In the genomic region with DNA sequence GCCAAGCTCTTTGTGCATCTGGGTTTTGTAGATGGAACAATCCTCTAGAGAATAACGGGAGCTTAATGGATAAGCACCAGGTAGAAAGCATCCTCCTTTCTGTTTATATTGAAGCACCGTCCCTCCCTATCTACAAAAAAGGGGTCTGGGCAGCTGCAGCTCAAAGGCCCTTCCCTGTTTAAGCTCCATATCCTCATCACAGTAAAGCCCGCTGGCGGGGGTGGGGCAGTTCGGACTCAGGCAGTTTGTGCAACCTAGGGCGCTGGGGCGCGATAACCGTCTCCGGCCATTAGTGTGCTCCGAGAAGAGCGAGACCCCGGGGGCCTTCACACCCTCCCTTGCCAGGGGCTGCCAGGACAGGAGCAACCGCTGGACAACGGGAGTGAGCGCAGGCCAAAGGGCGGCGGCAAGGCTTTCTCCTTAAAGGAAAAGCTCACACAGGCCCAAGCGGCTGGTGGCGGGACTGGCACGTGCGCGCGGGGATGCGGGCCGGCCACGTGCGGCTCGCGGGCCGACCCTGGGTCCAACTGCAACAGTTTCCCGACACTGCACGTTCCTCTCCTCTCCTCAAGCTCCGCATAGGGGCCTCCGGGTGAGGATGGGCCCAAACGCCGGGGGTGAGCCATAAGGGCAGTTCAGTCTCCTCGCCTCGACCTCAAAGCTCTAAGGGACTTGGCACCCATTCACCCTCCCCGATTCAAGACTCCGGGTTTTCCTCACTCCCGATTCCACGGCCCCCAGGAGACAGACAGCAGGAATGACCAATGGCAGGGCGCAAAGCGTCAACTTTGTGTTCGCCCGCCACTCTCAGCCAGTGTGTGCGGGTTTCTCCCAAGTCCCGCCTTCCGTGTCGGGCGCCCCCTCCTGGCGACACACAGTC, we compare ENCODE assay signal across 8 mouse cellular contexts. TPM values are rescaled to one million over a fixed set of nuclear protein-coding genes. Genes with fewer than 3 reads are reported as not detected.
DNase-seq lines count a peak whose midpoint lies in the region; ATAC-seq lines count a peak whose summit lies in the region.

No protein-coding gene starts in this region.

- H3K27me3 ChIP-seq in forebrain, embryonic 14.5 days (replicated peaks; ENCODE audit: control insufficient read depth, insufficient read depth, low read length), result no peaks in the 10 kb centered on the region

- peak overlapping the region; percentile 96 for H3K4me2 ChIP-seq in forebrain, embryonic 14.5 days (ENCODE audit: low read length)

- no peaks in the 10 kb centered on the region for H3K9me3 ChIP-seq in forebrain, embryonic 14.5 days (replicated peaks; ENCODE audit: control insufficient read depth, low read length)

- peak overlapping the region; percentile 100 for H3K27ac ChIP-seq in forebrain, embryonic 14.5 days (ENCODE audit: low read depth, low read length)

- H3K4me3 ChIP-seq in forebrain, embryonic 14.5 days (ENCODE audit: low read depth, low read length), result peak overlapping the region; percentile 100

- ATAC-seq in forebrain, embryonic 14.5 days, result peak; percentile 75
- ATAC-seq in neutrophil, adult 5-6 weeks (ENCODE audit: extremely low read depth, insufficient number of reproducible peaks, low FRiP score, poor library complexity, severe bottlenecking), result peak; percentile 70

- H3K9ac ChIP-seq in forebrain, embryonic 14.5 days (ENCODE audit: low read length), result peak overlapping the region; percentile 93

- H3K4me1 ChIP-seq in forebrain, embryonic 14.5 days (ENCODE audit: control insufficient read depth, insufficient read depth, low read length), result peaks cover 17% of the 10 kb centered on the region

- WGBS in forebrain, embryonic 14.5 days, result 1% methylated on average over 53 of the region's 53 CpGs

- peak; percentile 100 for DNase-seq in ES-CJ7 (ENCODE audit: low read depth, low spot score)
- peak; percentile 100 for DNase-seq in cerebellum, adult 11 months
- DNase-seq in forebrain, embryonic 14.5 days (ENCODE audit: low spot score), result peak; percentile 100
- peak; percentile 99 to 100 for DNase-seq in heart, postnatal 14 days
- peak; percentile 100 for DNase-seq in layer of hippocampus, adult 11-12 months (ENCODE audit: low spot score)
- peak; percentile 100 for DNase-seq in lung, adult 18-20 months
- DNase-seq in thymus, adult 18-20 months, result peak; percentile 97 to 100

- intact Hi-C loops in heart, postnatal 14 days (cut with DNase I), result loop anchor here (1.0 to 5.0 kb wide), 3 partner anchors 19 to 53 kb away; no protein-coding TSS in a partner anchor

- peaks cover 16% of the 10 kb centered on the region for H3K36me3 ChIP-seq in forebrain, embryonic 14.5 days (ENCODE audit: control insufficient read depth, insufficient read depth, low read length)

RNA-seq across cellular contexts. Expression of gene Ptma, which starts 1.7 kb away (rescaled TPM):
- polyA plus RNA-seq in forebrain, embryonic 14.5 days (2014; fragmentation: Nextera tagmentation; extraction: Ambion mirVana), result 2,309 and 2,480 TPM in 2 replicates
- total RNA-seq in heart, postnatal 14 days (2021), result 100 to 1,000 TPM; 290 to 401 TPM
- total RNA-seq in neutrophil, adult 5-6 weeks (2017), result 1,253 and 1,399 TPM in 2 replicates

RNA-seq across cellular contexts. Expression of gene Pde6d, which starts 57.6 kb away (rescaled TPM):
- 78.1 and 86.3 TPM in 2 replicates for polyA plus RNA-seq in forebrain, embryonic 14.5 days (2014; fragmentation: Nextera tagmentation; extraction: Ambion mirVana)
- 10 to 100 TPM; 40.3 to 44.5 TPM for total RNA-seq in heart, postnatal 14 days (2021)
- total RNA-seq in neutrophil, adult 5-6 weeks (2017), result 5.1 and 8.0 TPM in 2 replicates

RNA-seq across cellular contexts. Expression of gene Cops7b, which starts 57.8 kb away (rescaled TPM):
- 61.7 and 65.4 TPM in 2 replicates for polyA plus RNA-seq in forebrain, embryonic 14.5 days (2014; fragmentation: Nextera tagmentation; extraction: Ambion mirVana)
- 10 to 100 TPM; 10.8 to 11.5 TPM for total RNA-seq in heart, postnatal 14 days (2021)
- total RNA-seq in neutrophil, adult 5-6 weeks (2017), result 8.6 and 9.9 TPM in 2 replicates

Comparison
In these comparisons a context has a peak if more than half of its experiments do, and no peak if none do; other contexts are left out.
1. Peak in every context shown above with its lines: DNase-seq, ATAC-seq, H3K4me3 ChIP-seq and H3K27ac ChIP-seq.